Mouse (Mus musculus) forebrain, embryonic 16.5 days (tissue): ENCODE data around the gene Etv1. TPM values are rescaled to one million over a fixed set of nuclear protein-coding genes. Genes with fewer than 3 reads are reported as not detected.

Experiments
- ATAC-seq: fragments of 200-750 bp; cut with Nextera tagmentation; 2 replicates; pipeline ENCODE4 v1.8.0; 2017; ENCODE audit warnings: mild to moderate bottlenecking, moderate library complexity
- H3K27ac ChIP-seq: fragments of 300-500 bp; sonication (generic); 2 replicates; pipeline ENCODE4 v1.5.1; 2014; ENCODE audit warnings: low read length, control low read depth
- H3K27me3 ChIP-seq: fragments of 300-500 bp; sonication (generic); replicated peaks from 2 replicates; pipeline ENCODE4 v1.6.1; 2014; ENCODE audit warnings: low read length; ENCODE audit not compliant: control insufficient read depth, insufficient read depth
- H3K36me3 ChIP-seq: fragments of 300-500 bp; sonication (generic); 2 replicates; pipeline ENCODE4 v1.6.1; 2014; ENCODE audit not compliant: control insufficient read depth, insufficient read depth
- H3K4me1 ChIP-seq: fragments of 300-500 bp; sonication (generic); replicated peaks from 2 replicates; pipeline ENCODE4 v1.6.1; 2014; ENCODE audit warnings: low read length; ENCODE audit not compliant: control insufficient read depth, insufficient read depth
- H3K4me2 ChIP-seq: fragments of 300-500 bp; sonication (generic); 2 replicates; pipeline ENCODE4 v1.6.1; 2014; ENCODE audit warnings: mild to moderate bottlenecking, low read length, control low read depth
- H3K4me3 ChIP-seq: fragments of 300-500 bp; sonication (generic); replicated peaks from 2 replicates; pipeline ENCODE4 v1.5.1; 2014; ENCODE audit warnings: mild to moderate bottlenecking, low read length, control low read depth
- H3K9ac ChIP-seq: fragments of 300-500 bp; sonication (generic); replicated peaks from 2 replicates; pipeline ENCODE4 v1.6.1; 2014; ENCODE audit warnings: low read depth, low read length, control low read depth
- H3K9me3 ChIP-seq: fragments of 300-500 bp; sonication (generic); 2 replicates; pipeline ENCODE4 v1.6.1; 2016; ENCODE audit warnings: low read length; ENCODE audit not compliant: control insufficient read depth
- WGBS: fragments of 180-500 bp; shearing (Covaris S2); extraction: QIAGEN DNeasy Blood & Tissue Kit; methylation state at CpG from one replicate; pipeline ENCODE4 v1.1.7; 2014; 5-methylcytosine and 5-hydroxymethylcytosine counted together
- polyA plus RNA-seq: library from polyadenylated mRNA; unstranded; fragments of >200 nt; fragmentation: Nextera tagmentation; extraction: Ambion mirVana; gene quantifications from 2 replicates; pipeline ENCODE4 v1.2.1, GENCODE M21; 2015

Etv1 gene
- polyA plus RNA-seq, 1 experiment from 2014 or later: 40.5 TPM

DNA sequence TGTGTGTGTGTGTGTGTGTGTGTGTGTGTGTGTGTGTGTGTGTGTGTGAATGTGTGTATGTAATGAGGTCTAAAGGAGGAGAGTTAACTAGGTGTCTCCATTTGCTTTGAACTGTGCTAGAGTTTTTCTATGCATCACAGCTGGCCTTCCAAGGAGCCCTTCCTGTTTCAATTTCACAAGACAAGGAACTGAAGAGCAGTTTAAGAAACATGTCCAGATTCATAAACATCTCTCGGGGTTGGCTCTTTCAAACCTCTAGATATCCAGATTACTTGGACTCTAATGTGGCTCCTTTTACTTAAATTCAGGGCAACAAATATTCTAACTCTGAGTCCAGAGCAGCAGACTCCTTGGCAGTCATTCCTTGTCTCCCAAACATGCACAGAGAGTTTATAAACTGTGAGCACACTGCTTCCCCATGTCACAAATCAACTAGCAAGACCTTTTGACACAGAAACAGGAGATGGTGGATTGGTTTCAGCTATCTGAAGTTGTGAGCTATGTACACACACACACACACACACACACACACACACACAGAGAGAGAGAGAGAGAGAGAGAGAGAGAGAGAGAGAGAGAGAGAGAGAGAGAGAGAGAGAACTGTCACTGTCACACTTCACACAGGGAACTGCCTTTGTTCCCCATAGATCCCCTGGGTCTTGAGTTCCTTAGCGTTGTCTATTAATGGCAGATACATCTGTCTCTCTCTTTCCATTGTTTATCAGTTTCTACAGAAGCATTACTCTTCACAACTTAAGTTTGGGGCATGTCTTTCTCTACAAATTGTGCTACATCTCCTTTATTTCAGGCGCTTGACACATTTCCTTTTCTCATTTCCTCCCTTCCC lies 85.0 kb downstream of the Etv1 start:
- Histone ChIP-seq H3K9ac (no peak overlapping the region), H3K4me1 (peaks cover 6% of the 10 kb centered on the region), H3K9me3 (no peaks in the 10 kb centered on the region), H3K4me3 (no peak overlapping the region), H3K36me3 (no peaks in the 10 kb centered on the region), H3K4me2 (no peak overlapping the region), H3K27me3 (no peaks in the 10 kb centered on the region), H3K27ac (no peak overlapping the region)
- 75% methylated on average over 3 of the region's 3 CpGs for WGBS
- no peak for ATAC-seq

- Histone ChIP-seq H3K27me3 (no peaks in the 10 kb centered on the region), H3K27ac (no peak overlapping the region), H3K4me2 (no peak overlapping the region), H3K9me3 (no peaks in the 10 kb centered on the region), H3K9ac (no peak overlapping the region), H3K4me3 (no peak overlapping the region), H3K4me1 (no peaks in the 10 kb centered on the region), H3K36me3 (no peaks in the 10 kb centered on the region)
- no peak for ATAC-seq
These were observed 95.4 kb downstream of the Etv1 start for GRCm38 (mm10) chr12:38874470-38874995.

- no peak overlapping the region for H3K4me2 ChIP-seq
- H3K4me3 ChIP-seq: no peak overlapping the region
- H3K27me3 ChIP-seq: no peaks in the 10 kb centered on the region
- H3K9ac ChIP-seq: no peak overlapping the region
- no peaks in the 10 kb centered on the region for H3K4me1 ChIP-seq
- 83% methylated on average over 3 of the region's 3 CpGs for WGBS
- H3K9me3 ChIP-seq: no peaks in the 10 kb centered on the region
- no peaks in the 10 kb centered on the region for H3K36me3 ChIP-seq
- no peak for ATAC-seq
- H3K27ac ChIP-seq: no peak overlapping the region
These were observed 125.3 kb downstream of the Etv1 start for GRCm38 (mm10) chr12:38904516-38904915.

- Histone ChIP-seq H3K27me3 (no peaks in the 10 kb centered on the region), H3K27ac (no peak overlapping the region), H3K36me3 (no peaks in the 10 kb centered on the region), H3K4me3 (no peak overlapping the region), H3K9ac (no peak overlapping the region), H3K4me1 (no peaks in the 10 kb centered on the region), H3K4me2 (no peak overlapping the region), H3K9me3 (no peaks in the 10 kb centered on the region)
- 91% methylated on average over 6 of the region's 6 CpGs for WGBS
- no peak for ATAC-seq
These were observed 127.1 kb downstream of the Etv1 start for GRCm38 (mm10) chr12:38906314-38906713.

GRCm38 (mm10) chr12:38906812-38907211 lies 127.6 kb downstream of the Etv1 start:
- no peaks in the 10 kb centered on the region for H3K9me3 ChIP-seq
- WGBS: 51% methylated on average over 9 of the region's 9 CpGs
- no peak overlapping the region for H3K27ac ChIP-seq
- H3K9ac ChIP-seq: no peak overlapping the region
- no peaks in the 10 kb centered on the region for H3K4me1 ChIP-seq
- H3K4me2 ChIP-seq: no peak overlapping the region
- no peak overlapping the region for H3K4me3 ChIP-seq
- H3K27me3 ChIP-seq: no peaks in the 10 kb centered on the region
- ATAC-seq: no peak
- H3K36me3 ChIP-seq: no peaks in the 10 kb centered on the region

DNA sequence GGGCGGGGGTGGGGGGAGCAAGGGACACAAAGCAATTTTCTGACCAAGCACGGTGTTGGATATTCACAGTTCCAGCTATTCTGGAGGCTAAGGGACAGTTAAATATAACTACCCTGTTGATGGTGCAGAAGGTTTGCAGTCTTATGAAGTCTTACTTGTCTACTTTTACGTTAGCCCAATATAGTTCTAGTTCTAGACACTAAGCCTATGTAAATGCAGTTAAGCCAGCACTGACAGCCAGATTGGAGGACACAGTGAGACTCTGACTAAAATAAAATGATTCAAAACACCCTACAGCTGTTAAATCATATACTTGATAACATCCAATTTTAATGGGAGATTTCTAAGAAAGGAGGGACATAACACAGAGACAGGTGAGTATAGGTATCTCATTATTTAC lies 129.8 kb downstream of the Etv1 start:
- no peaks in the 10 kb centered on the region for H3K4me1 ChIP-seq
- H3K36me3 ChIP-seq: no peaks in the 10 kb centered on the region
- WGBS: 88% methylated on average over 3 of the region's 3 CpGs
- H3K9ac ChIP-seq: no peak overlapping the region
- no peaks in the 10 kb centered on the region for H3K27me3 ChIP-seq
- H3K27ac ChIP-seq: no peak overlapping the region
- no peak for ATAC-seq
- H3K4me3 ChIP-seq: no peak overlapping the region
- no peak overlapping the region for H3K4me2 ChIP-seq
- no peaks in the 10 kb centered on the region for H3K9me3 ChIP-seq
